In genomic region chr7:101456318-101456717, GRCm38 (mm10) we compare ENCODE assay signal across 20 mouse cellular contexts. TPM values are rescaled to one million over a fixed set of nuclear protein-coding genes. Genes with fewer than 3 reads are reported as not detected.
DNase-seq lines count a peak whose midpoint lies in the region; ATAC-seq and TF ChIP-seq lines count a peak whose summit lies in the region.
"Had no signal": no experiment of that assay in that cellular context is flagged by ENCODE, and none has a peak within 500 bp of the region (broad histone marks: within the 10 kb centered on the region; RNA-seq: fewer than 3 reads in every experiment).

No protein-coding gene starts in this region.

- no peaks in the 10 kb centered on the region; the same call in 1 of the 2 replicates for H3K27me3 ChIP-seq in forebrain, postnatal 0 days (ENCODE audit: insufficient read depth, low read length)
- H3K27me3 ChIP-seq in forebrain, embryonic 16.5 days (replicated peaks; ENCODE audit: control insufficient read depth, insufficient read depth, low read length) = no peaks in the 10 kb centered on the region
- no peaks in the 10 kb centered on the region for H3K27me3 ChIP-seq in hindbrain, postnatal 0 days (ENCODE audit: insufficient read depth, low read length)
- no peaks in the 10 kb centered on the region for H3K27me3 ChIP-seq in hindbrain, embryonic 16.5 days (replicated peaks; ENCODE audit: control insufficient read depth, insufficient read depth, low read length)
- peaks cover 12% of the 10 kb centered on the region; the same call in 1 of the 2 replicates for H3K27me3 ChIP-seq in liver, postnatal 0 days (ENCODE audit: insufficient read depth, low read length)
- H3K27me3 ChIP-seq in liver, embryonic 12.5 days (replicated peaks) = peaks cover 60% of the 10 kb centered on the region

- H3K4me1 ChIP-seq in forebrain, postnatal 0 days (ENCODE audit: insufficient read depth) = peaks cover 42% of the 10 kb centered on the region
- peaks cover 22% of the 10 kb centered on the region for H3K4me1 ChIP-seq in forebrain, embryonic 16.5 days (replicated peaks; ENCODE audit: control insufficient read depth, insufficient read depth, low read length)
- peaks cover 14% of the 10 kb centered on the region; the same call in 1 of the 2 replicates for H3K4me1 ChIP-seq in hindbrain, postnatal 0 days (ENCODE audit: insufficient read depth, low read length)
- peaks cover 16% of the 10 kb centered on the region for H3K4me1 ChIP-seq in hindbrain, embryonic 16.5 days (ENCODE audit: control insufficient read depth, insufficient read depth, low read depth, low read length)
- H3K4me1 ChIP-seq in liver, postnatal 0 days (ENCODE audit: insufficient read depth) = peaks cover 43% of the 10 kb centered on the region
- H3K4me1 ChIP-seq in liver, embryonic 12.5 days = peaks cover 2% of the 10 kb centered on the region
- peaks cover 36% of the 10 kb centered on the region for H3K4me1 ChIP-seq in bone marrow, adult 2 months (ENCODE audit: control insufficient read depth, insufficient read depth, low read length)

- no peak overlapping the region for H3K4me3 ChIP-seq in forebrain, postnatal 0 days (ENCODE audit: low read depth, low read length)
- H3K4me3 ChIP-seq in forebrain, embryonic 16.5 days (replicated peaks; ENCODE audit: low read length) = no peak overlapping the region
- H3K4me3 ChIP-seq in hindbrain, postnatal 0 days (ENCODE audit: low read length) = no peak overlapping the region
- no peak overlapping the region for H3K4me3 ChIP-seq in hindbrain, embryonic 16.5 days (ENCODE audit: low read length)
- H3K4me3 ChIP-seq in liver, postnatal 0 days (ENCODE audit: low read depth, low read length) = no peak overlapping the region
- no peak overlapping the region for H3K4me3 ChIP-seq in liver, embryonic 12.5 days
- H3K4me3 ChIP-seq in bone marrow, adult 2 months (replicated peaks; ENCODE audit: control insufficient read depth, low read depth, low read length) = no peak overlapping the region
- H3K4me3 ChIP-seq: embryonic facial prominence, embryonic 12.5 days; hindbrain, embryonic 12.5 days had no signal

- no peak overlapping the region for H3K9ac ChIP-seq in forebrain, postnatal 0 days
- no peak overlapping the region for H3K9ac ChIP-seq in forebrain, embryonic 16.5 days (replicated peaks; ENCODE audit: low read depth, low read length)
- H3K9ac ChIP-seq in hindbrain, postnatal 0 days (replicated peaks; ENCODE audit: low read length) = no peak overlapping the region
- H3K9ac ChIP-seq in hindbrain, embryonic 16.5 days (ENCODE audit: low read depth, low read length) = no peak overlapping the region
- H3K9ac ChIP-seq in liver, postnatal 0 days (replicated peaks) = 0 out of 2 replicates have a peak overlapping the region, but pooled peaks have one; percentile 13
- H3K9ac ChIP-seq in liver, embryonic 12.5 days = no peak overlapping the region
- H3K9ac ChIP-seq: embryonic facial prominence, embryonic 12.5 days; hindbrain, embryonic 12.5 days; liver, embryonic 14.5 days had no signal

- no peak for TF ChIP-seq CTCF in forebrain, postnatal 0 days (IDR thresholded peaks at IDR 0.05; ENCODE audit: low read depth)
- no peak for TF ChIP-seq CTCF in hindbrain, postnatal 0 days (IDR thresholded peaks at IDR 0.05; ENCODE audit: low read depth)
- no peak for TF ChIP-seq CTCF in liver, postnatal 0 days (IDR thresholded peaks at IDR 0.05; ENCODE audit: low read depth)
- TF ChIP-seq CTCF in bone marrow, adult 2 months (IDR thresholded peaks at IDR 0.05; ENCODE audit: control insufficient read depth, insufficient read depth, low read length) = no peak

- no peaks in the 10 kb centered on the region for H3K36me3 ChIP-seq in forebrain, postnatal 0 days (ENCODE audit: insufficient read depth)
- no peaks in the 10 kb centered on the region for H3K36me3 ChIP-seq in forebrain, embryonic 16.5 days (ENCODE audit: control insufficient read depth, insufficient read depth)
- H3K36me3 ChIP-seq in hindbrain, postnatal 0 days (ENCODE audit: insufficient read depth, low read length) = no peaks in the 10 kb centered on the region
- H3K36me3 ChIP-seq in hindbrain, embryonic 16.5 days (ENCODE audit: control insufficient read depth, insufficient read depth, low read length) = no peaks in the 10 kb centered on the region
- H3K36me3 ChIP-seq in liver, postnatal 0 days (replicated peaks; ENCODE audit: insufficient read depth, low read length) = no peaks in the 10 kb centered on the region
- H3K36me3 ChIP-seq in liver, embryonic 12.5 days = no peaks in the 10 kb centered on the region
- H3K36me3 ChIP-seq: embryonic facial prominence, embryonic 12.5 days; hindbrain, embryonic 12.5 days had no signal

- no peak for TF ChIP-seq POLR2A in bone marrow, adult 2 months (IDR thresholded peaks at IDR 0.05; ENCODE audit: borderline replicate concordance, control insufficient read depth, low read depth, low read length)

- TF ChIP-seq EP300 in liver, postnatal 0 days (IDR thresholded peaks at IDR 0.05; ENCODE audit: low read depth) = no peak

- no peak for ATAC-seq in forebrain, postnatal 0 days
- no peak for ATAC-seq in forebrain, embryonic 16.5 days
- ATAC-seq in hindbrain, postnatal 0 days = no peak
- no peak for ATAC-seq in hindbrain, embryonic 16.5 days
- no peak for ATAC-seq in liver, postnatal 0 days
- no peak for ATAC-seq in liver, embryonic 12.5 days
- ATAC-seq: intestine, embryonic 16.5 days had no signal

- 0 out of 2 replicates have a peak overlapping the region, but pooled peaks have one; percentile 13 for H3K4me2 ChIP-seq in forebrain, postnatal 0 days (ENCODE audit: low read depth)
- H3K4me2 ChIP-seq in forebrain, embryonic 16.5 days (ENCODE audit: low read length) = no peak overlapping the region
- 0 out of 2 replicates have a peak overlapping the region, but pooled peaks have one; percentile 13 for H3K4me2 ChIP-seq in hindbrain, postnatal 0 days (ENCODE audit: low read depth, low read length)
- H3K4me2 ChIP-seq in hindbrain, embryonic 16.5 days (ENCODE audit: low read length) = no peak overlapping the region
- peak overlapping the region; percentile 50 for H3K4me2 ChIP-seq in liver, postnatal 0 days (ENCODE audit: low read depth, low read length)
- no peak overlapping the region for H3K4me2 ChIP-seq in liver, embryonic 12.5 days
- H3K4me2 ChIP-seq: embryonic facial prominence, embryonic 12.5 days; hindbrain, embryonic 12.5 days had no signal

- DNase-seq in forebrain, postnatal 0 days = no peak
- DNase-seq in hindbrain, postnatal 0 days (ENCODE audit: low spot score) = no peak
- no peak for DNase-seq in liver, postnatal 0 days
- DNase-seq in thymus, postnatal 10 days (ENCODE audit: low spot score in 2 of 2) = no peak
- DNase-seq: adrenal gland, postnatal 10 days; cerebellum, adult 8-10 months; gastrocnemius, postnatal 10 days; left cerebral cortex, postnatal 4 days; midbrain, embryonic 14.5 days; right cerebral cortex, adult 18-20 months; thymus, postnatal 25 days had no signal

- no peak overlapping the region for H3K27ac ChIP-seq in forebrain, postnatal 0 days (ENCODE audit: low read depth, low read length)
- H3K27ac ChIP-seq in forebrain, embryonic 16.5 days (ENCODE audit: low read length) = no peak overlapping the region
- H3K27ac ChIP-seq in hindbrain, postnatal 0 days = no peak overlapping the region
- H3K27ac ChIP-seq in hindbrain, embryonic 16.5 days (ENCODE audit: low read depth, low read length) = no peak overlapping the region
- peak overlapping the region; percentile 72 for H3K27ac ChIP-seq in liver, postnatal 0 days (ENCODE audit: low read depth)
- no peak overlapping the region for H3K27ac ChIP-seq in liver, embryonic 12.5 days
- peak overlapping the region; percentile 75 for H3K27ac ChIP-seq in bone marrow, adult 2 months (ENCODE audit: control insufficient read depth, insufficient read depth, low read depth, low read length, poor library complexity)
- H3K27ac ChIP-seq: embryonic facial prominence, embryonic 12.5 days; hindbrain, embryonic 12.5 days; liver, embryonic 14.5 days had no signal

- H3K9me3 ChIP-seq in forebrain, postnatal 0 days (ENCODE audit: low read length) = no peaks in the 10 kb centered on the region
- no peaks in the 10 kb centered on the region for H3K9me3 ChIP-seq in forebrain, embryonic 16.5 days (ENCODE audit: control insufficient read depth, low read length)
- H3K9me3 ChIP-seq in hindbrain, postnatal 0 days (ENCODE audit: low read length) = no peaks in the 10 kb centered on the region
- no peaks in the 10 kb centered on the region for H3K9me3 ChIP-seq in hindbrain, embryonic 16.5 days (ENCODE audit: control insufficient read depth, low read length)
- no peaks in the 10 kb centered on the region for H3K9me3 ChIP-seq in liver, postnatal 0 days (ENCODE audit: low read length)
- H3K9me3 ChIP-seq in liver, embryonic 12.5 days (replicated peaks) = no peaks in the 10 kb centered on the region
- H3K9me3 ChIP-seq: embryonic facial prominence, embryonic 12.5 days; hindbrain, embryonic 12.5 days had no signal

- WGBS in forebrain, postnatal 0 days = 75% methylated on average over 4 of the region's 4 CpGs
- WGBS in forebrain, embryonic 16.5 days = 73% methylated on average over 4 of the region's 4 CpGs
- WGBS in hindbrain, postnatal 0 days = 54% methylated on average over 4 of the region's 4 CpGs
- 66% methylated on average over 4 of the region's 4 CpGs for WGBS in hindbrain, embryonic 16.5 days
- WGBS in liver, postnatal 0 days (ENCODE audit: insufficient replicate concordance) = 63% methylated on average over 4 of the region's 4 CpGs
- 61% methylated on average over 4 of the region's 4 CpGs for WGBS in liver, embryonic 12.5 days (ENCODE audit: insufficient replicate concordance)
- 77% methylated on average over 4 of the region's 4 CpGs for WGBS in bone marrow, adult 2 months

RNA-seq across cellular contexts. Expression of gene Pde2a, which starts 34.8 kb away (rescaled TPM):
- total RNA-seq in forebrain, postnatal 0 days (2014; rRNA removed) = 94.2 and 104 TPM in 2 replicates
- polyA plus RNA-seq in forebrain, postnatal 0 days (2015; fragmentation: Nextera tagmentation; extraction: Ambion mirVana) = 66.2 and 72.4 TPM in 2 replicates
- polyA plus RNA-seq in forebrain, embryonic 16.5 days (2015; fragmentation: Nextera tagmentation; extraction: Ambion mirVana) = 55.9 and 58.6 TPM in 2 replicates
- 54.4 and 55.8 TPM in 2 replicates for total RNA-seq in hindbrain, postnatal 0 days (2014; rRNA removed)
- 26.7 and 27.1 TPM in 2 replicates for polyA plus RNA-seq in hindbrain, postnatal 0 days (2015; fragmentation: Nextera tagmentation; extraction: Ambion mirVana)
- polyA plus RNA-seq in hindbrain, embryonic 16.5 days (2015; fragmentation: Nextera tagmentation; extraction: Ambion mirVana) = 33.5 and 41.6 TPM in 2 replicates
- 14.8 and 15.8 TPM in 2 replicates for polyA plus RNA-seq in liver, postnatal 0 days (2015; fragmentation: Nextera tagmentation; extraction: Ambion mirVana)
- polyA plus RNA-seq in liver, embryonic 12.5 days (2016; fragmentation: Nextera tagmentation; extraction: Ambion mirVana) = 11.9 and 12.0 TPM in 2 replicates
- 33.2 and 37.8 TPM in 2 replicates for polyA plus RNA-seq in bone marrow, adult 2 months (2011; ENCODE audit: insufficient read depth, insufficient read length, low replicate concordance, missing spikeins)

RNA-seq across cellular contexts. Expression of gene Gm45837, which starts 45.6 kb away (rescaled TPM):
- total RNA-seq in forebrain, postnatal 0 days (2014; rRNA removed) = not detected in 2 replicates
- polyA plus RNA-seq in forebrain, postnatal 0 days (2015; fragmentation: Nextera tagmentation; extraction: Ambion mirVana) = not detected in 2 replicates
- polyA plus RNA-seq in forebrain, embryonic 16.5 days (2015; fragmentation: Nextera tagmentation; extraction: Ambion mirVana) = not detected in 2 replicates
- total RNA-seq in hindbrain, postnatal 0 days (2014; rRNA removed) = not detected in 2 replicates
- polyA plus RNA-seq in hindbrain, postnatal 0 days (2015; fragmentation: Nextera tagmentation; extraction: Ambion mirVana) = not detected in 2 replicates
- 0.61 TPM in 1 of 2 replicates, not detected in the other for polyA plus RNA-seq in hindbrain, embryonic 16.5 days (2015; fragmentation: Nextera tagmentation; extraction: Ambion mirVana)
- not detected in 2 replicates for polyA plus RNA-seq in liver, postnatal 0 days (2015; fragmentation: Nextera tagmentation; extraction: Ambion mirVana)
- polyA plus RNA-seq in liver, embryonic 12.5 days (2016; fragmentation: Nextera tagmentation; extraction: Ambion mirVana) = not detected in 2 replicates
- polyA plus RNA-seq in bone marrow, adult 2 months (2011; ENCODE audit: insufficient read depth, insufficient read length, low replicate concordance, missing spikeins) = 5.7 and 43.8 TPM in 2 replicates
- polyA plus RNA-seq: embryonic facial prominence, embryonic 12.5 days; heart, embryonic 14.5 days; hindbrain, embryonic 12.5 days; intestine, embryonic 16.5 days; liver, embryonic 14.5 days; midbrain, embryonic 14.5 days had no signal

Comparison
In these comparisons a context has a peak if more than half of its experiments do, and no peak if none do; other contexts are left out.
1. H3K27ac ChIP-seq: peak in liver, postnatal 0 days (single experiment) and bone marrow, adult 2 months (single experiment); none in forebrain, postnatal 0 days (single experiment), forebrain, embryonic 16.5 days (single experiment), hindbrain, postnatal 0 days (single experiment), hindbrain, embryonic 16.5 days (single experiment) and liver, embryonic 12.5 days (single experiment).
2. H3K4me2 ChIP-seq: peak in forebrain, postnatal 0 days (single experiment), hindbrain, postnatal 0 days (single experiment) and liver, postnatal 0 days (single experiment); none in forebrain, embryonic 16.5 days (single experiment), hindbrain, embryonic 16.5 days (single experiment) and liver, embryonic 12.5 days (single experiment).